Mouse (Mus musculus): ENCODE measurements around the gene Lair1. TPM values are rescaled to one million over a fixed set of nuclear protein-coding genes. Genes with fewer than 3 reads are reported as not detected.
"Not testable (repeated sequence)": the region's sequence is repeated elsewhere in the genome, so short reads cannot be mapped to it uniquely, and the experiment has no call there.

Lair1 gene
- total RNA-seq, 2 experiments from 2014 or later: 0.89 to 1.1 TPM

DNA sequence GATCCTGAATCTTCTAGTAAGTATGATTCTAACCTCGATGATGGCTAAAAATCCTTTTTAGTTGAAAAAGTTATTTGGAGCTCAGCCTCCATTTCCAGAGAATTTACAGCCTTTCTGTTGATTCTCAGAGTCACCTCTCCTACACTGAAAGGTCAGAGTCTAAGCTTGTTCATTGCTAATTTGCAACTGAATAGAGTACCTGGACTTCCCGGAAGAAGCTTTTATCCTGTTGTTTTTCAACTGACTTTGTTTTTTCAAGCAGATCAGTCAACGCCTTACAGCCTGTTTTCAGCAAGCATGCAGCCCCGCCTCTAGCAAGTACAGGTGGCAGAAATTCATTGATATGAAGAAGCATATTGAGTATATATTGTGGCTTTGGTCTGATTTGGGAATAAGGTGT, 59.0 kb downstream of the Lair1 start:
- not testable (repeated sequence) for DNase-seq

DNA sequence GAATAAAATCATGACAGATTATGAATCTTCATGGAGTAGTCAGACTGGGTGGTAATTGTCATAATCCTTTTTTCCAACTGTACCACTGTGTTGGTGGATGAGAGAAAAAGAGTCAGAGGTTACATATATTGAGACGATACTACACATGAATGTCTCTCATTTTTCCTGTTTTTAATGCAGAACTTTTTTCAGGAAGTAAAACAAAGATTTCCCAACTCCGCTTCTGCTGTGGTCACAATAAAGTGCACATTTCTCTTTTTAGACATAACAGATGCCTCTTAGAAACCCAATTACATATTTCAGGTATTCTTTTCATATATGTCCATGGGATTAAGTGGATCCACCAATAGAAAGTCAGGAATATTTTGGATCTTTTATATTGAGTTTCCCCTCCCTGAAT, 101.0 kb downstream of the Lair1 start:
- DNase-seq: peak in 1 of 2 experiments; percentile 4

DNA sequence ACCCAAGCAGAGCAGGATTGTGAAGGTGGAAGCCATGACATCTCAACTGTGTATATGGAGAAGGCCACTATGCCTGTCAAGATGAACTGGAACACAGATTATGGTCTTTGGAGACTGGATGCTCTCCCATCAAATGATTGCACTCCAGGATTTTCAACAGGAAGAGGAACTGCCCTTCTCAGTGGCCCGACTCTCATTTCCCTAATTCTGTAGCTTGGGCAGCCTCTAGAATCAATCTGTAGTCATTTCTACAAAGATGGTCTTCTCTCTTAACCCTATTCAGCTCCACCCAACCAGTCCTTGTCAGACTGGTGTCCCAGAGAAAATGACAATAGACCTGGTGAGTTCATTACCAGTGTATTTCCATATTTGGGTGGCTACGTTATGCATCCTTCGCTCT, 105.6 kb downstream of the Lair1 start:
- peak in 1 of 2 experiments; percentile 5 for DNase-seq

Other genes with a start within 250 kb of the Lair1 start
- gene Gm15448, start 237.5 kb downstream of the Lair1 start, total RNA-seq (2021): under 1 TPM; 0.22 to 0.26 TPM
- under 1 TPM; 0.26 to 0.57 TPM for gene Pira2, start 218.2 kb downstream of the Lair1 start, total RNA-seq (2021)
- not detected for gene Gm14548, start 165.1 kb downstream of the Lair1 start, total RNA-seq (2021)
- under 1 TPM; 0.30 to 0.33 TPM for gene Lilra6, start 147.7 kb downstream of the Lair1 start, total RNA-seq (2021)
- under 1 TPM; 0.69 to 0.92 TPM for gene Ttyh1, start 56.2 kb upstream of the Lair1 start, total RNA-seq (2021)
- gene Leng8, start 73.8 kb upstream of the Lair1 start, total RNA-seq (2021): 10 to 100 TPM; 21.2 to 31.9 TPM
- gene Leng9, start 87.2 kb upstream of the Lair1 start, total RNA-seq (2021): 1 to 10 TPM; 2.6 TPM
- 1 to 10 TPM; 4.1 to 4.6 TPM for gene Cdc42ep5, start 101.7 kb upstream of the Lair1 start, total RNA-seq (2021)
- 1 to 10 TPM in 1 of 2 experiments, under 1 TPM in 1; 0.69 to 1.3 TPM for gene Lilra5, start 174.6 kb upstream of the Lair1 start, total RNA-seq (2021)